Mouse (Mus musculus) liver, embryonic 16.5 days (tissue): Measurements from ENCODE around the gene Slc7a14. TPM values are rescaled to one million over a fixed set of nuclear protein-coding genes. Genes with fewer than 3 reads are reported as not detected.

Source experiments
- ATAC-seq: fragments of 200-750 bp; cut with Nextera tagmentation; 2 replicates; pipeline ENCODE4 v1.8.0; 2017; ENCODE audit warnings: low read depth, mild to moderate bottlenecking, moderate number of reproducible peaks, moderate library complexity
- H3K27ac ChIP-seq: fragments of 300-500 bp; sonication (generic); 2 replicates; pipeline ENCODE4 v1.5.1; 2014; ENCODE audit warnings: mild to moderate bottlenecking, low read length
- H3K27me3 ChIP-seq: fragments of 300-500 bp; sonication (generic); 2 replicates; pipeline ENCODE4 v1.6.1; 2014; ENCODE audit warnings: low read depth, low read length, mixed read lengths; ENCODE audit not compliant: control insufficient read depth, insufficient read depth
- H3K36me3 ChIP-seq: fragments of 300-500 bp; sonication (generic); 2 replicates; pipeline ENCODE4 v1.6.1; 2014; ENCODE audit warnings: mild to moderate bottlenecking; ENCODE audit not compliant: control insufficient read depth, insufficient read depth
- H3K4me1 ChIP-seq: fragments of 300-500 bp; sonication (generic); 2 replicates; pipeline ENCODE4 v1.6.1; 2014; ENCODE audit warnings: low read depth, low read length, mixed read lengths; ENCODE audit not compliant: control insufficient read depth
- H3K4me2 ChIP-seq: fragments of 300-500 bp; sonication (generic); 2 replicates; pipeline ENCODE4 v1.6.1; 2014; ENCODE audit warnings: low read depth, low read length, mixed read lengths
- H3K4me3 ChIP-seq: fragments of 300-500 bp; sonication (generic); 2 replicates; pipeline ENCODE4 v1.5.1; 2014; ENCODE audit warnings: low read depth, mild to moderate bottlenecking, low read length
- H3K9ac ChIP-seq: fragments of 300-500 bp; sonication (generic); 2 replicates; pipeline ENCODE4 v1.6.1; 2014; ENCODE audit warnings: low read depth, low read length
- H3K9me3 ChIP-seq: fragments of 300-500 bp; sonication (generic); replicated peaks from 2 replicates; pipeline ENCODE4 v1.6.1; 2016; ENCODE audit warnings: low read length; ENCODE audit not compliant: control insufficient read depth
- WGBS: fragments of 180-500 bp; shearing (Covaris S2); extraction: QIAGEN DNeasy Blood & Tissue Kit; methylation state at CpG from one replicate; pipeline ENCODE4 v1.1.7; 2014; ENCODE audit not compliant: insufficient replicate concordance; 5-methylcytosine and 5-hydroxymethylcytosine counted together
- polyA plus RNA-seq: library from polyadenylated mRNA; unstranded; fragments of >200 nt; fragmentation: Nextera tagmentation; extraction: Ambion mirVana; gene quantifications from 2 replicates; pipeline ENCODE4 v1.2.1, GENCODE M21; 2015

The Slc7a14 gene
- polyA plus RNA-seq, 1 experiment from 2014 or later: 0.01 TPM

- ATAC-seq: no peak
- Histone ChIP-seq H3K4me3 (no peak overlapping the region), H3K9ac (no peak overlapping the region), H3K36me3 (no peaks in the 10 kb centered on the region), H3K9me3 (no peaks in the 10 kb centered on the region), H3K4me2 (no peak overlapping the region), H3K27me3 (no peaks in the 10 kb centered on the region), H3K4me1 (no peaks in the 10 kb centered on the region), H3K27ac (no peak overlapping the region)
- 50% methylated on average over 3 of the region's 3 CpGs for WGBS
Observed at GRCm38 (mm10) chr3:31205167-31205566, 105.0 kb downstream of the Slc7a14 start.

DNA sequence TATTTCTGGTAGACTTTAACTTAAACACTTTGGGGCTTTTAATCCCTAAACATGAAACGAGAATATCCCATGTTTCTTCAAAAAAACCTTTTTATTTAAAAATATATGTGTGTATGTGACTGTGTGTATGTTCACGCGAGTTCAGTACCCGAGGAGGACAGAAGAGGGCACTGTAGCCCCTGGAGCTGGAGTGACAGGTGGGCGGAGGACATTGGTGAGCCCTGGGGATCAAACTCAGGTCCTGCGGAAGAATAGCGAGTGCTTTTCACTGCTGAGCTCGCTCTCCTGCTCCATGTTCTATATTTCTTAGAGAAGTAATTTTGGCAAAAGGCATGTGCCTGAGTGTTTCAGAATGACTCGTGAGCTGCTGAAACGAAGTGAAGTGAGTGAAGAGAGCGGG is 106.2 kb downstream of the Slc7a14 start:
- no peaks in the 10 kb centered on the region for H3K4me1 ChIP-seq
- H3K27me3 ChIP-seq: no peaks in the 10 kb centered on the region
- H3K9me3 ChIP-seq: no peaks in the 10 kb centered on the region
- no peak overlapping the region for H3K27ac ChIP-seq
- 79% methylated on average over 11 of the region's 11 CpGs for WGBS
- no peak overlapping the region for H3K4me3 ChIP-seq
- ATAC-seq: no peak
- no peaks in the 10 kb centered on the region for H3K36me3 ChIP-seq
- H3K4me2 ChIP-seq: no peak overlapping the region
- H3K9ac ChIP-seq: no peak overlapping the region

DNA sequence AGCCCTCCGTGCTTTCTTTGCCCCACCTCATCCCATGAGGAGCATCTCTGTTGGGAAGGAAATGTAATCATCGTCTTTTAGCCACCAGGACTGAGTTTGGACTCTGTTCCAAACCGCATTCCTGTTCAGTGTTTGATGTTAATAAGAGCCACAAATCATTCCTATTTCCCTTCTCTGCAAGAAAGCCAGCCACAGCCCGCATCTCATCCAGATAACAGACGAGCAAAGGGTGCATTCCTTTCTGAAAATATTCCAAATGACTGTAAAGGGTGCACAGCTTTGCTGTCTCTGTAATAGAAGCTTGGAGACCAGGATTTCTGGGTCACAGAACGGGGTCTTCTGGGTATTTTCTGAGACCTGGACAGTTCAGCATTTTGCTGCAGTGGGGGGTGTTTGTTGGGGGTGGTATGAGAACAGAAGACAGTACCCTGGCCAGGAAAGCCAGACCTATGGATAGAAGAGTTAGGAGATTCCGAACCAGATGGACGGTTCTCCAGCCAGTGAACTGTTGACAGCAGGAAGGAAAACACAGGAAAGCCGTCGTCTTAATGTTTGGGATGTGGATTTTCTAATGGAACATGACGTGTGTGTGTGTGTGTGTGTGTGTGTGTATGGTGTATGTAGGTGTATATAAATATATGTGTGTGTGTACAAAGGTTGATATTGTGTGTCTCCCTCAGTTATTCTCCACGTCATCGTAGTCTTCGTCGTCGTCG is 110.9 kb downstream of the Slc7a14 start:
- H3K9me3 ChIP-seq: no peaks in the 10 kb centered on the region
- no peak overlapping the region for H3K9ac ChIP-seq
- H3K4me1 ChIP-seq: no peaks in the 10 kb centered on the region
- no peak overlapping the region for H3K4me3 ChIP-seq
- ATAC-seq: no peak
- no peak overlapping the region for H3K4me2 ChIP-seq
- WGBS: 67% methylated on average over 17 of the region's 17 CpGs
- no peaks in the 10 kb centered on the region for H3K27me3 ChIP-seq
- no peaks in the 10 kb centered on the region for H3K36me3 ChIP-seq
- H3K27ac ChIP-seq: no peak overlapping the region

GRCm38 (mm10) chr3:31191402-31191801 is 118.8 kb downstream of the Slc7a14 start:
- Histone ChIP-seq H3K4me3 (no peak overlapping the region), H3K9ac (no peak overlapping the region), H3K27me3 (no peaks in the 10 kb centered on the region), H3K27ac (no peak overlapping the region), H3K36me3 (no peaks in the 10 kb centered on the region), H3K4me2 (no peak overlapping the region), H3K9me3 (no peaks in the 10 kb centered on the region), H3K4me1 (no peaks in the 10 kb centered on the region)
- ATAC-seq: no peak
- WGBS: 66% methylated on average over 10 of the region's 10 CpGs

DNA sequence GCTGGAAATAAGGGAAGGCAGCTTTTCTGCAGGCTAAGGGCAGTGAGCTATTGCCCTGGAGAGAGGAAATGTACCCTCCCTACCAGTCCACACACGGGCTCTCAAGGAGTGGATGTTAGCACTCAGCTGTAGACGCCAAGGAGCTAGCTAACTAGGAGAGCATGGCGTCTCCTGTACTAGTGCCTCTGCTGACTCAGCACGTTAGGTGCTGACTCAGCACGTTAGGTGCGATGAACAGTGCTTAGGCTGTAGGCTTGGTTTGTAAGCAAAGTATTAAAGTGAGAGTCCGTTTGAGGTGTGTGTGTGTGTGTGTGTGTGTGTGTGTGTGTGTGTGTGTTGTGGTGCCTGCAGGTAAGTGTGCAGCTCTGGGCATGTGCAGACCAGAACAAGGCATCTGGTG is 119.8 kb downstream of the Slc7a14 start:
- H3K4me2 ChIP-seq: no peak overlapping the region
- no peak overlapping the region for H3K9ac ChIP-seq
- no peaks in the 10 kb centered on the region for H3K9me3 ChIP-seq
- no peaks in the 10 kb centered on the region for H3K36me3 ChIP-seq
- no peaks in the 10 kb centered on the region for H3K27me3 ChIP-seq
- H3K4me1 ChIP-seq: no peaks in the 10 kb centered on the region
- no peak overlapping the region for H3K4me3 ChIP-seq
- 69% methylated on average over 7 of the region's 7 CpGs for WGBS
- no peak overlapping the region for H3K27ac ChIP-seq
- ATAC-seq: no peak

DNA sequence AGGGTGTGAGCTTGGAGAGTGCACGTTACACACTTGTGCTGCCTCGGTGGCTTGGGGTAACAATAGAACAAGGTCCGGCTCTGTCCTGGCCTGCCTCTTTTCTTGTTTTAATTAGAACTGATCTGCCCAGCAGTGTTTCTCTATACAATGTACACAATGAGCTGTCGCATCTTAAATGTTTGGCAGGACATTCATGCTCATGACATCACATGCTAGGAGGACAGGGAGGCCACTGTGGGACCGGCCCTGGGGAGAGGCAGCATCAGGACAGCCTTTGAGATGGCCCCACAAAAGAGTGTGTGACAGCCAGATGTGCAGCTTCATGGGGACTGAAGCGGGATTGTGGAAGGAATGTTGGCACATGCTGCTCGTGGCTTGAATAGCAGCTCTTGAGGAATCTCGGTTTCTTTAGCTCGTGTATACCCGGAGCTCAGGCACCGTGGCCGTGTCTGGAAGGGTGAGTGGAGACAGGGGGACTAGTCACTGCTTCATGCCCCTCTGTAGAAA is 143.8 kb downstream of the Slc7a14 start:
- no peaks in the 10 kb centered on the region for H3K9me3 ChIP-seq
- ATAC-seq: no peak
- WGBS: 62% methylated on average over 12 of the region's 12 CpGs
- H3K4me1 ChIP-seq: no peaks in the 10 kb centered on the region
- H3K36me3 ChIP-seq: no peaks in the 10 kb centered on the region
- H3K4me2 ChIP-seq: no peak overlapping the region
- no peaks in the 10 kb centered on the region for H3K27me3 ChIP-seq
- no peak overlapping the region for H3K4me3 ChIP-seq
- H3K9ac ChIP-seq: no peak overlapping the region
- no peak overlapping the region for H3K27ac ChIP-seq

DNA sequence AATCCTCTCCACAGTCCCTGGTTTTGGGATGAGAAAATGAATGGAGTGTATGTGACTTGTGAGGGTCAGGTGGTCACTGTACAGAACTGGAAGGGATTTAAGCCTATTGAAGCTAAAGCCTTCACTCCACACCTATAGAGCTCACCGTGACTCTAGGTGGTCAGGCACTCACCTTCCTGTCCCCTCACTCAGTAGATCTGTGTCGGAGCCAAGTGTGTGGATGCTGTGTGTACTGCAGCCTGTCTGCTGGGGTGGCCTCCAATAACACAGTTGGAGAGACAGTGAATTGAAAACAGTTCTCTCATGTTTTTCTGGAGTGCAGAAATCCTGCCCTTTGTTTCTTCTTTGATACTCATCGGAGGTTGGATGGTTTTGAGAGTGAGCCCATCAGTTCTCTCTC is 144.4 kb downstream of the Slc7a14 start:
- H3K4me1 ChIP-seq: no peaks in the 10 kb centered on the region
- H3K4me2 ChIP-seq: no peak overlapping the region
- 61% methylated on average over 3 of the region's 3 CpGs for WGBS
- H3K36me3 ChIP-seq: no peaks in the 10 kb centered on the region
- no peak for ATAC-seq
- no peak overlapping the region for H3K27ac ChIP-seq
- H3K9ac ChIP-seq: no peak overlapping the region
- no peaks in the 10 kb centered on the region for H3K27me3 ChIP-seq
- H3K4me3 ChIP-seq: no peak overlapping the region
- no peaks in the 10 kb centered on the region for H3K9me3 ChIP-seq

- Histone ChIP-seq H3K9me3 (no peaks in the 10 kb centered on the region), H3K27me3 (no peaks in the 10 kb centered on the region), H3K4me2 (no peak overlapping the region), H3K4me1 (no peaks in the 10 kb centered on the region), H3K4me3 (no peak overlapping the region), H3K9ac (no peak overlapping the region), H3K36me3 (no peaks in the 10 kb centered on the region), H3K27ac (no peak overlapping the region)
- WGBS: 72% methylated on average over 14 of the region's 14 CpGs
- ATAC-seq: no peak
Observed at GRCm38 (mm10) chr3:31162860-31163259, 147.3 kb downstream of the Slc7a14 start.

GRCm38 (mm10) chr3:31161336-31161735 is 148.8 kb downstream of the Slc7a14 start:
- H3K4me1 ChIP-seq: no peaks in the 10 kb centered on the region
- no peaks in the 10 kb centered on the region for H3K9me3 ChIP-seq
- 35% methylated on average over 6 of the region's 6 CpGs for WGBS
- H3K36me3 ChIP-seq: no peaks in the 10 kb centered on the region
- no peaks in the 10 kb centered on the region for H3K27me3 ChIP-seq
- no peak overlapping the region for H3K4me2 ChIP-seq
- no peak for ATAC-seq
- H3K9ac ChIP-seq: no peak overlapping the region
- H3K4me3 ChIP-seq: no peak overlapping the region
- H3K27ac ChIP-seq: no peak overlapping the region
